Mouse (Mus musculus): ENCODE results near the gene Grpel1.

The Grpel1 gene

GRCm38 (mm10) chr5:36460712-36461111, 4.1 kb upstream of the Grpel1 start:
- DNase-seq (ENCODE audit: low read depth, low spot score), result peak; percentile 52

- peak; percentile 90 for DNase-seq (ENCODE audit: low read depth, low spot score)
These were observed 3.6 kb upstream of the Grpel1 start for GRCm38 (mm10) chr5:36461231-36461630.

GRCm38 (mm10) chr5:36462810-36463209, 2.0 kb upstream of the Grpel1 start:
- DNase-seq (ENCODE audit: low read depth, low spot score), result peak; percentile 77

- DNase-seq (ENCODE audit: low read depth, low spot score), result no peak
These were observed 1.4 kb upstream of the Grpel1 start for GRCm38 (mm10) chr5:36463391-36463790.

GRCm38 (mm10) chr5:36465889-36466288, 1.1 kb downstream of the Grpel1 start:
- DNase-seq (ENCODE audit: low read depth, low spot score), result no peak

- no peak for DNase-seq (ENCODE audit: low read depth, low spot score)
These were observed 6.4 kb downstream of the Grpel1 start for GRCm38 (mm10) chr5:36471206-36471605.

- no peak for DNase-seq (ENCODE audit: low read depth, low spot score)
These were observed 8.3 kb downstream of the Grpel1 start for GRCm38 (mm10) chr5:36472876-36473655.

GRCm38 (mm10) chr5:36474283-36474682, 9.5 kb downstream of the Grpel1 start:
- peak; percentile 92 for DNase-seq (ENCODE audit: low read depth, low spot score)

- no peak for DNase-seq (ENCODE audit: low read depth, low spot score)
These were observed 12.7 kb downstream of the Grpel1 start for GRCm38 (mm10) chr5:36477486-36477885.

GRCm38 (mm10) chr5:36478540-36479420, 14.0 kb downstream of the Grpel1 start:
- DNase-seq (ENCODE audit: low read depth, low spot score), result no peak

- DNase-seq (ENCODE audit: low read depth, low spot score), result no peak
These were observed 14.9 kb downstream of the Grpel1 start for GRCm38 (mm10) chr5:36479735-36480134.

- peak; percentile 39 for DNase-seq (ENCODE audit: low read depth, low spot score)
These were observed 15.6 kb downstream of the Grpel1 start for GRCm38 (mm10) chr5:36480398-36480797.

GRCm38 (mm10) chr5:36481114-36481513, 16.3 kb downstream of the Grpel1 start:
- peak; percentile 51 for DNase-seq (ENCODE audit: low read depth, low spot score)

- peak; percentile 46 for DNase-seq (ENCODE audit: low read depth, low spot score)
These were observed 18.7 kb downstream of the Grpel1 start for GRCm38 (mm10) chr5:36483203-36484101.

GRCm38 (mm10) chr5:36484171-36484990, 19.6 kb downstream of the Grpel1 start, which contains the start of the genes Tada2b and Ccdc96:
Gene Tada2b (minus strand): TSS chr5:36484285.
Gene Ccdc96 (plus strand): TSS chr5:36484588.
- peak; percentile 98 for DNase-seq (ENCODE audit: low read depth, low spot score)

- no peak for DNase-seq (ENCODE audit: low read depth, low spot score)
These were observed 20.5 kb downstream of the Grpel1 start for GRCm38 (mm10) chr5:36485306-36485705.

GRCm38 (mm10) chr5:36489225-36489624, 24.4 kb downstream of the Grpel1 start:
- peak; percentile 67 for DNase-seq (ENCODE audit: low read depth, low spot score)

GRCm38 (mm10) chr5:36493919-36494318, 29.1 kb downstream of the Grpel1 start:
- DNase-seq (ENCODE audit: low read depth, low spot score), result no peak

- no peak for DNase-seq (ENCODE audit: low read depth, low spot score)
These were observed 29.9 kb downstream of the Grpel1 start for GRCm38 (mm10) chr5:36494709-36495108.

- no peak for DNase-seq (ENCODE audit: low read depth, low spot score)
These were observed 40.4 kb downstream of the Grpel1 start for GRCm38 (mm10) chr5:36505235-36505634.

Data from 3T3-L1 (cell line).